Mouse (Mus musculus) cerebellum, postnatal 4 days (tissue): ENCODE data around the gene Dpp6.

Experiments used
- DNase-seq, 2 experiments: peaks; one replicate each; pipeline ENCODE4 v3.0.0; 2022; ENCODE audit warnings: low spot score in 2 of 2, mixed read lengths in 1 of 2

Gene Dpp6

GRCm38 (mm10) chr5:27056436-27056835 lies 239.4 kb downstream of the Dpp6 start:
- DNase-seq: no peak

DNA sequence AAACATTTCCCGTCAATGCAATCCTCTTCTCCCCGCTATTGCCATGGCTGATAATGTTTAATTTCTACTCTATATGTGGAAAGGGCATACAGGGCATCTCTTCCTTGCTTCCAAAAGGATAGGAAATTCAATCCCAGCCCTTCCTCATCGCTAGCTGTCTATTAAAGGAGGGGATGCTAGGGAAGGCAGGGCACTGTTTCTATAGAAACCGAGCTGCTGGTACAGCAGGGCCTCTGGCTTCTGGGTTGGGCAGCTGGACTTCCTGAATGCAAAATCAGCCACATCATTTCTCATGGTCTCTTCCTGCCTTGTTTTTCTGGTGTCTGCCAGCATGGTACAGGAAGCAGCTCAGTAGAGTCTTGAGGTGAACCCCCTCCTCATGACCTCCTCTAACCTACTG lies 243.1 kb downstream of the Dpp6 start:
- DNase-seq: no peak

DNA sequence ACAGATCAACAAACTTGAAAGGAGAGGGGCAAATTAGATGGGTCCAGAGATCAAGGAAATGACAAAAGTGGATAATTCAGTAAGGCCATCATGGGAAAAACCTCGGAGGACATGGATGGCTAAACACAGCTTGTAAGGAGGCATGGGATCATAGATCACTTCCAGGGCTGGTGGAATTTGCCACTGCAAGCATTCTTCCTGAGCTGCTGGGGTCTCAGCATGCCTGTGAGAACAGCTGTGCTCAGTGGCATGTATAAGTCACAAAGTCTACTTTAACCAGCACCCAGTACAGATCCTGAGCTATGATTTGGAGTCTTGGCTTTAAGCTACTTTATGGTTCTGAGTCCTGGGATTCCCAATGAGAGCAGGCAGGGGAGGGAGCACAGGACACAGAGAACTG lies 246.9 kb downstream of the Dpp6 start:
- no peak for DNase-seq

- no peak for DNase-seq
Observed at GRCm38 (mm10) chr5:27066837-27067236, 249.8 kb downstream of the Dpp6 start.

DNA sequence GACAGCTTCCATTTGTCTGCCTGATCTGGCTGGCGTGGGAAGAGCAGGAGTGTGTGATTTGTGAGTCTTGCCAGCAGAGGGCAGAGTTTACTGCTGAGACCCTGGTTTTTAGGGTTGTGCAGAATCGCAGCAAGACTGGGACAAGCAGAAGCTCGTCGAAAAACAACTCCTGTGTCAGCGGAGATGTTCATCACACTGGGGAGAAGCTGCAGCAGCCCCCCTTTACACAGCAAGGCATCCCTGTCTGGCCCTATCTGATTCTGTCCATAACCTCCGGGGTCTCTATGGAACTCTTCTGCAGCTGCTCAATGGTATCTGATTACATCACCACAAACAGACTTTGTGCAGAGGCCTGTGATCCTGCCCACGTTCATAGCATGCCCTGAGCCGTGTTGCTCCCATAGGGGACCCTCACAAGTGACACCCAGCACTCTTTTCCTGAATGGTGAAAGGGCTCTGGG lies 258.2 kb downstream of the Dpp6 start:
- DNase-seq: peak; percentile 52 to 72

GRCm38 (mm10) chr5:27076046-27076445 lies 259.0 kb downstream of the Dpp6 start:
- no peak for DNase-seq

- no peak for DNase-seq
Observed at GRCm38 (mm10) chr5:27077821-27078220, 260.8 kb downstream of the Dpp6 start.

DNA sequence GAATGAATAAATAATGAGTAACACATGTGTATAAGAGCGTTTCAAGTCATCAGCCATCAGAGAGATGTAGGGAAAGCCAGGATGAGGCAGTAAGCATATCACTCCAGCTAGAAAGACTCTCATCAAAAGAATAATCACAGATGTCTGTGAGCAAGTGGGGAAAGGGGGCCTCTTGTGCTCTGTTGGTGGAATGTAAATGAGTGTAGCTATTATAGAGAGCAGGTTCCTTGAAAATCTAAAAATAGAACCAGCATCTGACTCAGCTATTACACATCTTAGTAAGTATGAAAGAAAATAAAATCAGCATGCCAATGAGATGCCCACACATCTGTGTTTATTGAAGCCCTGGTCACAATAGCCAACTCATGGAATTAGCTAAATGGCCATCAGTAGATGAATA lies 264.3 kb downstream of the Dpp6 start:
- no peak for DNase-seq

DNA sequence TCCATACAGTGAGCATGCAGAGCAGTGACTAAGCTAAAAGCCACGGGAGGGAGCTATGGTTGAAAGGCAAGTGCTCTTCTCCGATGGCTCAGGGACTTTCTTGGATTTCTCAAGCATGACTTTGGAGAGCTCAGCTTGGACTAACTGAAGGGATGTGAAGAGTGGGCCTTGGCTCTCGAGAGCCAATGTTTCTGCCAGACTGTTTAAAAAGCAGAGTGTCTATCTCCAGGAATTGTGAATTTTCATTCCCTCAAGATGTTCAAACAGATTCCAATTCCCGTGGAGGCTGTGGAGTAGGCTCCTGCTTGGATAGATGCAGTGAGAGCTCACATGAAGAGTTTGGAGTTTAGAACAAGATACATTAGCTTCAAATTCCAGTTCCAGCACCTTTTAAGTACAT lies 266.8 kb downstream of the Dpp6 start:
- DNase-seq: no peak

DNA sequence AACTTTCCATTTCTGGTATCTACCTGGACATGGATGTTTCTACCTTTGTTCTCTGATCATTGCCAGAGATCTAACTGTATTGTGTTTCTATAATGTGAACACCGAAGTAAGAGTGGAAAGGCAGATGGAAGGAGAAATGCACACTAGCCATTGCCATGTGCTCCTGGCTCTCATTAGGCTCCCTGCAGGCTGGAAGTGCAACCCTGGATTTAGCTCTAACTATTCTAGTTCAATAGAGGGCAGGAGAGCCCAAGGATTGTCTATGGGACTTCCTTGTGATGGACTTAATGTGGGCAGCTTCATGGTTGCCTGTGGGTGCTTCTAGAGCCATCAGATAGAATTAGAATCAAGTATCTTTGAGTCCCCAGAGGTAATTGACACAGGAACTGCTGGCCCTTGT lies 291.2 kb downstream of the Dpp6 start:
- no peak for DNase-seq

GRCm38 (mm10) chr5:27122479-27122878 lies 305.5 kb downstream of the Dpp6 start:
- DNase-seq: no peak

DNA sequence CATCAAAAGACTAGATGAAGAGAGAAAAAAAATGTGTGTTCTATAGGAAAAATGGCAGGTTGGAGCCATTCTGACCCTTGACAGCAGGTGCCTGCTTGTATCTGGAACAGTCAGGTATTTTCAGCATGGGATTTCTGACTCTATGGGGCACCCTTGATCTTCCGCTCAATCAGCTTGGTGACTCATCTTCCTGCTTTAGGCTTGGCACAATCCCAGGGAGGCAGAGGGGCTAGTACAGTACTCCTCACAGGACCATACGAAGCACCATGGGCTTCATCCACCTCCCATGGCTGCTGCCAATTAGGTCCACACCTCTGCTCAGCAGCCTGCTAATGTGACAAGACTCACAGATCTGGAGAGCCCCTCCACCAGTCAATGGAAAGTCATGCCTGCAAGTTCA lies 305.9 kb downstream of the Dpp6 start:
- DNase-seq: peak in 1 of 2 experiments; percentile 40

- DNase-seq: peak in 1 of 2 experiments; percentile 41
Observed at GRCm38 (mm10) chr5:27126034-27126433, 309.0 kb downstream of the Dpp6 start.

DNA sequence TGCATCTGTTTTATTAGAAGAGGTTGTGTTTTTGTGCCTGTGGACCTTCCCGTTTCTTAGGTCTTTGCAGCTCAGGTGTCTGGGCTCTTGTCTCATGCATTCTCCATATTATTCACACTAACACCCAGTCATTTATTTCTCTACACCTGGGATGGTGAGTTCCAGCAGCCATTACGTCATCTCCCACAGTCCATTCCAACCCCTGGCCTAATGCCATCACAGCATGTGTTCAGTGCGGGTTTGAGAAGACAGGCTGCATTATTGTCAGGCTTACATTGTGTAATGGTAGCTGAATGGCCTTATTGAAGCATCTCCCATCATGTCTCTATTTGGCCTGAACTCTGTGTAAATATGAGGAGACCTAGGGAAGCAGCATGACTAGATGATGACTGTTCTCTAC lies 316.2 kb downstream of the Dpp6 start:
- peak in 1 of 2 experiments; percentile 61 for DNase-seq

DNA sequence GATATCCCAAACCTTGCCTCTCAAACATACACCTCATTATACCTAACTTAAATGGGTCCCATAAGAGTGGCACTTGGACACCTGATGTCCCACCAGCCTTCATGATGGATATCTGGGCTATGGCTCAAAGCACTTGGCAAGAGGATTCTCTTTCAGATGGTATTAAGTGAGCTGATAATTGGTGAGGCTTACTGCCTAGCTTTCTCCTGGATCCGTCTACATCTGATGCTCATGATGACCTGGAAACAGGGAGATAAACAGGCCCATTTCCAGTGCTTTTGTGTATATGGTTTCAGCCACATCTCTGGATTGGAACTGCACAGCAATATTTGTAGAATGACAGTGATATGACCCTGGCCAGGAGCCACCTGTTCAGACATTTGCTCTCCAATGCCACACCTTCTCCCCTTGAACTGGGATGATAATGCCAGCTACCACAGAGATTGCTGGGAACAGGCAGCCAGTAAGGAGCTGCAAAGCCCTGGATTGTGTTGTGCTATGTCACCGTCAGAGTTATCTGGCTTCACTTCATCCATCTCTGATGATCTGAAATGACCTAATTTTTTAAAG lies 317.5 kb downstream of the Dpp6 start:
- no peak for DNase-seq

- DNase-seq: no peak
Observed at GRCm38 (mm10) chr5:27147397-27147945, 330.5 kb downstream of the Dpp6 start.

DNA sequence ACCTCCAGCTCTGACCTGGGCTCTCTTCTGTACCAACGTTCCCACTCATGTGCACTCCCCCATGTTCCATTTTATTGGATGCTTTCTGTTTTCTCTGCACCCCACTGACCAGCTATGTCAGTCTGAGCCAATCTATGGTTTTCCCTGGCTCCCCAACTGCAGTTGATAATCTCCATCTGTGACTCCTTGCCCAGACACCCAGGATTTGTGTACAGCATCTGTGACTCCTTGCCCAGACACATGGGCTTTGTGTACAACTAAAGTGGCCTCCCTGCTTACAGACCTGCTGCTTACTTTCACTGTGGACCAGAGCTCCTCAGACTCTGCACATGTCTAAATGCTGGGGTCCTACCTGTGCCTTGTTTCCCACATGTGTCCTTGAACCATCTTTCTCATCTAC lies 334.0 kb downstream of the Dpp6 start:
- DNase-seq: no peak

- DNase-seq: no peak
Observed at GRCm38 (mm10) chr5:27155671-27156070, 338.7 kb downstream of the Dpp6 start.

- DNase-seq: no peak
Observed at GRCm38 (mm10) chr5:27156366-27156765, 339.4 kb downstream of the Dpp6 start.

DNA sequence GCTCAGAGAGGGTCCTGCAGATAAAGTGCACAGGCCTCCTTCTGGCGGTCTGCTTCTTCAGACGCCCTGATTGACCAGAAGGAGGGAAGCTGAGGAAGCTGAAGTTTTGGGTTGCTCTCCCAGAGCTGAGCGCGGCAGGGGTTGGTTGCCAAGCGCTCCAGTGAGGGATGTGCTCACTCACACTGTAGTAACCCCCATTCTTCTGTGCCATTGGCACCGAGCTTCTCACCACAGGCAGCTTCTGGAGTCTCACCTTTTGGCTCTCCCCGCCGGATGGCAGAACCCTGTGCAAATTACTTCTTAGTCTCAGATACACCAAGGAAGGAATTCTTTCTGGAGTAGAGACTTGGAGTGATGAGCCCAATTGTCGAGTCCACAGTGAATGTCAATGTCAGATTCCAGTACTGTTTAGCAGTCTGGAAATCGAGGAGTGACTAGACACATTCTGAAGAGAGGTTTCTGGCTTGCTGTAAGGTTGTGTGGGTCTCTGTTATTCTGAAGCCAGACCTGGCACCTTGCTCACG lies 344.2 kb downstream of the Dpp6 start:
- DNase-seq: no peak

GRCm38 (mm10) chr5:27168550-27168949 lies 351.5 kb downstream of the Dpp6 start:
- DNase-seq: no peak

GRCm38 (mm10) chr5:27184963-27185362 lies 368.0 kb downstream of the Dpp6 start:
- no peak for DNase-seq

DNA sequence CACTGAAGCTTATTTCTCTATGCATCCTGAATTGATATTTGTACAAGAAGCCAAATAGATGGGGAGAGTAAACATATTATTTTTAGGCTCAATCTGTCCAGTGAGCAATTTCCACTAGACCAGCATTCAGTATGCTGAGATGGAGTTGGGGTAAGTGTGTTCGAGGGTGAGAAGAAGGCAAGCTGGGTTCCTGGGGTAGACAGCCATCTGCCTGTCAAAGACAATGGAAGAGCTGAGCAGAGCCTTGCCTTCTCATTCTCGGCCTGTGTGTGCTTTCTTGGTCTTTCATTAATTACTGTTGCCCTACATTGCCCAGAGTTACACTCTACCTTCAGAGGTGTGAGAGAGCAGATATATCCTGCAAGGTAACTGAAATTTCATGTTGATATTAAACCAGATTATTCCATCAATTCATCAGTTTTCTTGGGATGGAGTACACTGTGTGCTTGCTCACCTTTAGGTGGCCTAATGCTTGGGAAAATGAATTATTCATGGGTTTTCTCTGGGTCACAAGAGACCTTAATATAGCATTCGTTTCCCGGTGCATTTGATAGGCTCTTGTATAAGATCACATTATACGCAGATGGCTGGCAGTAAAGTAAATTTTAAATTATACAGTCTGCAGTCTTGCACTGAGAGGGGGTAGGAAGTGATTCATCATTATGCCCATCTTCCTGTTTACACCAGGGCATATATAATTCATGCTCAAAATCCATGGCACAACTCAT lies 374.4 kb downstream of the Dpp6 start:
- no peak for DNase-seq
